Mouse (Mus musculus): ENCODE measurements around the gene Usp42.

DNA sequence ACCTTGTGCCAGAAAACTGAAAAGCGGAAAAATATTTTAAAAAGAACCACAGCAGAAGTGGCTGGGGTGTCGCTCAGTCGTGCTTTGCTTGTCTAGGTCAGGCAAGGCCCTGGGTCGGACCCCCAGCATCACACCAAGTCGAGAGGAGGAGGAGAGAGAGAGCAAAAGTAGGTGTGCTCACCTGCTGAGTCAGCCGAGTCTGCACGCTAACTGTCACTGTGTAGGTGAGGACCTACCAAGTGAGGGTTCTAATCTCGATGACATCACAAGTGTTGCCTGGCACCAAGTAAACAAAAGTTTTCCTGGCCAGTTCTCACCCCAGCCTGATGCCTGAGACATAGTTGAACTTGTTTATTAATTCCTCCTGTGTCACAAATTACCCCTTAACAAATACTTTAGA, 27.5 kb upstream of the Usp42 start:
- no peak for TF ChIP-seq CTCF (conservative IDR thresholded peaks at IDR 0.05; ENCODE audit: insufficient read depth, insufficient read length, low read depth, low read length)
- no peak for TF ChIP-seq POLR2A (IDR thresholded peaks at IDR 0.05; ENCODE audit: low read depth, low read length)
